Mouse (Mus musculus): ENCODE results near the gene Sec14l2.

DNA sequence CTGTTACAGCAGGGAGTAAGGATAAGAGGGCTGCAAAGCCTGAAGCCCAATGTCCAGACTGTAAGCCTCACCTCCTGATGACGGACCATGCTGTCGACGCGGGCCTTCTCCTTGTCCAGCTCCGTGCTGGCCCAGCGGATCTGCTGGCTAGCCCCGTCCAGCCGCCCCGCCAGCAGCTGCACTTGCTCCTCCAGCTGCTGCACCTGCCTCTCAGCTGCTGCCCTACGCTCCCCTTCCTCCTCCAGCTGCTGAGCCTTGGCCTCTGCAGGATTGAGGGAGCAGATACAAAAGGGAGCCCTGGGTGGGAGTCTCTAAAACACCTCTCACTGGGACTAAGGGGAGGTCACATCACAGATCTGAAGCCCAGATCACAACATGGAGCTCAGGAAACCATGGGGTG is 23.9 kb upstream of the Sec14l2 start:
- TF ChIP-seq GATA1 (IDR thresholded peaks at IDR 0.05; ENCODE audit: borderline replicate concordance, low read length) (no peak), FLI1 (IDR thresholded peaks at IDR 0.05; ENCODE audit: low read length) (no peak)
